Mouse (Mus musculus): ENCODE measurements around the gene Dpy19l2.

DNA sequence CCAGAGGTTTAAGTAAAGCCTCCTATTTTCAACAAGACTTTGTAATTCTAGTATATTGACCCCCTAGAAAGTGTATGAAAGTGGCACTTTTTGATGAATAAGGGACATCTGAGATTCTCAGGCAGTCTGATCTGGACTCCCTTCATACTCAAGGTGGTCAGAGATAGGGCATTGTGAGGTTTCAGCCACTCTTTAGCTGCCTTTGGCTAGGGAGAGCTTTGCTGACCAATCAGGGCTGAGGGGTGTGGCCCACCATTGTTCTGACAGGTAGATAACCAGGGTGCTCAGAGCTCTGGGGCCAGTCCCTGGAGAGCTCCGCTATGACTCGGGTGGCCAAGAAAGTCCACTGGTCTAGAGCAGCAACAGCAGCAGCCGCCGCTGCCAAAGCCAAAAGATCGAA lies 71.2 kb downstream of the Dpy19l2 start, which contains the start of gene Cypt4:
- TF ChIP-seq CTCF (IDR thresholded peaks at IDR 0.05; ENCODE audit: insufficient read depth, low read length) (no peak), POLR2A (IDR thresholded peaks at IDR 0.05; ENCODE audit: borderline replicate concordance, extremely low read depth, low read depth, low read length) (no peak)
